Mouse (Mus musculus) ES-CJ7 (cell line): ENCODE results near the gene 4933430I17Rik.
"Not testable (repeated sequence)": the region's sequence is repeated elsewhere in the genome, so short reads cannot be mapped to it uniquely, and the experiment has no call there.

Experiments
- DNase-seq: peaks from one replicate; pipeline ENCODE4 v3.0.0; 2011; ENCODE audit warnings: low read depth, low spot score

Gene 4933430I17Rik

DNA sequence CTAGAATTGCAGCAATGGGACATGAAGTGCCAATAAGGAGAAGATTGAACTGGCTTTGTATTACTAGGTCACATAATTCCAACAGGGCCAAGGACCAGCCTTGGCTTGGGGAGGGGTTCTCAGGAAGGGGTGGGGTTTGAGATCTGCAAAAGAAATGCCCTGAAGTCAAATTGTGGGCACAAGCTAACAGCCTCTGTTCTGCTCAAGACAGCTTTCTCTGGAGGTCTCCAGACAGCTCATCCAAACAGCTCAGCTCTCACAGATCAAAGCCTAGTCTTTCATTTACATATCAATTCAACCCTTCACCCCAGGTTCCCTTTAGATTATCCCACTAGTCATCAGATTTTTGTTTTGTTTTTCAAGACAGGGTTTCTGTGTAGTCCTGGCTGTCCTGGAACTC, 19.6 kb downstream of the 4933430I17Rik start:
- peak; percentile 63 for DNase-seq

DNA sequence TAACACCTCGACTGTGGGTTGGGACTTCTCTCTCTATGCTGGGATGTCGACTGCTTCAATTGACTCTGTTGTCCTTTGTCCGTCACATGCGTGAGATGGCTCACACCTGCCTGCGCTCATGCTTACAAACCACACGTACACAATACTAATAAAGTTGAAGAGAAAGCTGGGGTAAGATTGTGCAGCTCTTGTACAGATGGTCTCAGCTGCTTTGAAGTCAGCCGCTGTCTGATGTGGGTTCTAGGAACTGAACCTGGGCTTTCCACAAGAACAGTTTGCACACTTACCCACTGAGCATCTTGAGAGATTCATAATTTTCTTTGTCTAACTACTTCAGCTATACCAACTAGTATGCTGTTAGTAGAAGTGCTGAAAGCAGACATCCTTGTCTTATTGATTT, 26.8 kb downstream of the 4933430I17Rik start:
- no peak for DNase-seq

DNA sequence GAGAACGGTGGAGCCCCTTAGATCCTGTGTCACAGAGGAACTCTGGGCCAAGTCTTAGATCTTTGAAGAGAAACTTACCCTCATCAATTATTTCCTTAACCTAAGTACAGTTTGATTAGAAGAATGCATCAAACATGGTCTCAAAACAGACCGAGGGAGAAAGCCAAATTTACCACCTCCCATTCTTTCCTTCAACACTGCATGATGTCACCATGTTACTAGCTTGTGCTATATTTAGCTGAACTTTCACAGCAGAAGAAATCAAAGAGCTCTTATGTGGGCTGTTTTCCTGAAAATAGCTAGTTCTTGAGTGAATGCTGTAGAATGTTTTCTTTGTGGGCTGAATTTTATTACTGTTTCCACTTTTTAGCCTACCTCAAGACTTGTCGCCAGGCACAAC, 32.3 kb downstream of the 4933430I17Rik start:
- no peak for DNase-seq

DNA sequence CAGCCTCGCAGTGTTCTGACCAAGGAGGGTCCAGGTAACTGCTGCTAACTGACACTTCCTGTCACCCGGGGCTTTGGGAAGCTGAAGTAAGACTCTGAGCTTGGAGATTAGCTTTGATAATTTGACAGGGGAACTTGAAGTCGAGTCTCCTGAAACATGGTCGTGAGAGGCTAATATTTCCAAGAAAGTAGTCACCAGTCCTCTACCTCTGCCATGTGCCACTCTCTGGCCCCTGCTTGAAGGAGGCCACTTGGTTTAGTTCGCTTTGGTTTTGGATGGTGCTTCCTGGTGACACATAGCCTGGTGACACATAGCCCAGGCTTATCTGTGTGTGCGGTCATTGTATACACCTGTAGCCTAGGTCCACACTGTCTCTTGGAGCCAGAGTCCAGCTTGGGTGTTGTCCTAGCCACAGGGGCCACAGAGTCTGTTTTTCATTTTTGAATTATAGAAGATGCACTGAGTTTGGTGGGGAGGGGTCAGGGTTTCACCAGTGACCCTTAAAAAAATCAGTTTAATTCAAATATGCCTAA, 34.7 kb downstream of the 4933430I17Rik start, which contains the start of gene Rgs3:
Gene Rgs3, plus strand, starts transcription at position 51 of the 533 bp plus-strand sequence.
- no peak for DNase-seq

DNA sequence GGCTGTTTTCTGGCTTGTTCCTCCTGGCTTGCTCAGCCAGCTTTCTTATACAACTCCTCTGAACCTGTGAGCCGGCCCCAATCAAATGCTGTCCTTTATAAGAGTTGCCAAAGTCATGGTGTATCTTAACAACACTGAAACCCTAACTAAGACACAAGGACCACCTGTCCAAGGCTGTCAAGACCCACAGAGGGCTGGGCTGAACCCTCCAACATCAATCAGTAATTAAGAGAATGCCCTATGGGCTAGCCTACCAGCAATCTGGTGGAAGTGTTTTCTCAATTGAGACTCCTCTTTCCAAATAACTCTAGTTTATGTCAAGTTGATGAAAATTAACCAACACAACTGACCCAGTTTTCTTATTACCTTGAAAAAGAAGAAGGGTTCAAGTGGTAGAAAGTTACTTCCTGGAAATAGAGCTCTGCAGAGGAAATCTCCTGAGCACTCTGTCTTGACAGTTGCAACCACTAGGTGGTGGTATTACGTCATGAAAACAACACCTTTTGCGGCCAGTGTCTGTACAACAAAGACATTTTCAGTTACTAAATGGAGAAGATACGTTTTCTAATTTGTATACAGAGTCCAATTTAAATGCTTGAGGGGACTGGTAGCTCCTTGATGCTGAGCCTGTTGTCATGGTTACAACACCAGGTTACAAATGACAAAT, 35.9 kb downstream of the 4933430I17Rik start:
- peak; percentile 72 for DNase-seq

DNA sequence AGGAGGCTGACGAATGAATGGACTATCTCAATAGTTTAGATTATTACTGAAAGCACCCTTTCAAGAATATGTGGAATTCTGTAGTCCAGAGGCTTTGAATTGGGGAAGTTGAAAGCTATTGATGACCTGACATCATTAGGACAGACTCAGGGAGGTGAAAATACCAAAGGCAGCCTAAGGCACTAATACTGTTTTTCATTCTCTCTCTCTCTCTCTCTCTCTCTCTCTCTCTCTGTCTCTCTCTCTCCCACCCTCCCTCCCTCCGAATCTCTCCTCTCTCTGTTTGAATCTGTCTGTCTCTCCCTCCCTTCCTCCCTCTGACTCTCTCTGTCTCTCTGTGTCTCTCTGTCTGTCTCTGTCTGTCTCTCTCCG, 36.4 kb downstream of the 4933430I17Rik start:
- no peak for DNase-seq

DNA sequence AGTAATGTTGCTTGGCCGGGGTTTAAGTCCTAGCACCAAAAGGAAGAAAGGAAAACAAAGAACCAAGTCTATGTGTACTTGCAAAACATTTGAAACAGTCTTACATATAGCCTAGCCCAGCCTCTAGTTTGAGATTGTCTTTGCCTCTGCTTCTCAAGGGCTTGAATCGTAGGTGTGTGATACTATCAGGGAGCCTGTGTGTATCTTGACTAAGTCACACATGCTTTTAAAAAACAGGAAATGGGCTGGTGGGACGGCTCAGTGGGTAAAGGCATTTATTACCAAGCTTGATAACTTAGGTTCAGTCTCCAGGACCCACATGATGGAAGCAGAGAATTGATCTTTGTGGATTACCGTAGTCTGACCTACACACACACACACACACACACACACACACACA, 36.8 kb downstream of the 4933430I17Rik start:
- no peak for DNase-seq

DNA sequence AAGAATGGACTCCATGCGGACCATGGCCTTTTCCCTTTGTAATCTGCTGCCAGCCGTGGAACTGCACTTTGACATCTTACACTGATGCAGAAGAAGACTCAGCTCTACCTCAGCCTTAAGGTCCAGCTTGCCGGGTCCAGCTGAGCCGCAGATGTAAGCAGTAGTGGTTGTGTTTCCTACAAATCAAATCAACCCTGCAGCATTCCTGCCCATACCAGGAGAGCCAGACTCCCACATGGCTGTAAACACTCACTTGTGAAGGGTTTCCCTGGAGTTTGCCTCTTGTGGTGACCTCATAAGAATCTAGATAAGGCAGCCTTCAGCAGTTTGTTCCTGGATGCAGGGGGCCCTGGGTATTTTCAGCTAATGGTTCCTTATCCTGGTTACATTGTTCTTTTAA, 41.4 kb downstream of the 4933430I17Rik start:
- DNase-seq = no peak

DNA sequence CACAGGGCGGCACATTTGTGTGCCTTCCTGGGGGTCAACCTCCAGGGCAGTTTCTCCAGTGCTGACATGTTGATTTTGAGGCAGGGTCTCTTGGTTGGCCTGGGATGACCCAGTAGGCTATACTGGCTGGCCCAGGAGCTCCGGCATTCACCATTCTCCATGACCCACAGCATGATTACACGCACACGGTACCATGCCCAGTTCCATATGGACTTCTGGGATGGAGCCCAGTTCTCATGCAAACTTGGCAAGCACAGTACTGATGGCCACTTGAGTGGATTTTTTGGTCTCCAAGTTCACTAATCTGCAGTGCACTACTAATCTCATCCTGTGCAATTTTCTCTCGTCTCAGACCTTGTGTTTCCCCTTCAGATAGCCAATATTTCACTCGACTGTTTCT, 42.5 kb downstream of the 4933430I17Rik start:
- no peak for DNase-seq

DNA sequence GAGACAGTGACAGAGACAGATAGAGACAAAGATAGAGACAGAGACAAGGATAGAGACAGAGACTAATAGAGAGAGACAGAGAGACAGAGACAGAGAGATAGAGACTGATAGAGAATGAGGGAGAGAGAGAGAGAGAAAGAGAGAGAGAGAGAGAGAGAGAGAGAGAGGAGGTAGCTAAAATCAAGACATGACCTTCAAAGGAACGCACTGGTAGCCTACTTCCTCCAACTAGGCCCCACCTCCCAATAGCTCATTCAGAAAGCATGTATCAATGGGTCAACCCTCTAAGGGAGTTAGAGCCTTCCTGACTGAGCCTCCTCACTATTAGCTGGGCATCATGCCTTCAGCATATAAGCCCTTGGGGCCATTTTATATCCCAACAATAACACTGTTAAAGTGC, 43.2 kb downstream of the 4933430I17Rik start:
- no peak for DNase-seq

DNA sequence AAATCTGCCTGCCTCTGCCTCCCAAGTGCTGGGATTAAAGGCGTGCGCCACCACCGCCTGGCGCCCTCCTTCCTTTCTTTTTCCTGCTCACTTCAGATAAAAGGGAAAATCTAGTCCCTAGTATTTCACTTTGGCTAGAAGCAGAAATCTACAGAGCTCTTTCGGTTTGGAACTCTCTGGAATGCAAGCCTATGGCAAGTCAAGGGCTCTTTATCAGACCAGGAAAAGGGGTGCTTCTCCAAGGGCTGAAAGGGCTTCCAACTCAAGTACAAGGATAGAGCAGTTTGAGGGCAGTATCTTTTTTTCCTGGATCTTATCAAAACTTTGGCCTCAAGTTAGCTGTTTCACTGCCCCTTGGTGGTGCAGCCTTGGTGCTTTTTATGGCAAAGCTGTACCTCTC, 44.4 kb downstream of the 4933430I17Rik start:
- DNase-seq = no peak

DNA sequence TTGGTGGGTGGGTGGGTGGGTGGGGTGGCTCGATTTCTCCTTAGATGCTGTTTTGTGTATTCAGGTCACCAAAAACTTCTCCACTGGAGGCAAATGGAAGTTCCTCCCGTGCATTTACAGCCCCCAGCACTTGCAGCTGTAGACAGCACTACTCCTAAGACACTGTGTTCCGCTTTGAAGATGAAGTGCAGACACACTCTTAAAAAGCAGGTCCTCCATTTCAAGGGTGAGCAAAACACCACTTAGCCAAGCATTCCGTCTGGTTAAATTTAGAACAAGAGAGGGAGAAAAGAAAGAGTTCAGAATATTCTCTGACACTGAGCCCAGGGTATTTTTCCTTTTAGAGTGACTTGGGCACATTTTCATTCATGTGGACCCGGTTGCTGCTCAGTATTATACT, 44.9 kb downstream of the 4933430I17Rik start:
- DNase-seq = no peak

DNA sequence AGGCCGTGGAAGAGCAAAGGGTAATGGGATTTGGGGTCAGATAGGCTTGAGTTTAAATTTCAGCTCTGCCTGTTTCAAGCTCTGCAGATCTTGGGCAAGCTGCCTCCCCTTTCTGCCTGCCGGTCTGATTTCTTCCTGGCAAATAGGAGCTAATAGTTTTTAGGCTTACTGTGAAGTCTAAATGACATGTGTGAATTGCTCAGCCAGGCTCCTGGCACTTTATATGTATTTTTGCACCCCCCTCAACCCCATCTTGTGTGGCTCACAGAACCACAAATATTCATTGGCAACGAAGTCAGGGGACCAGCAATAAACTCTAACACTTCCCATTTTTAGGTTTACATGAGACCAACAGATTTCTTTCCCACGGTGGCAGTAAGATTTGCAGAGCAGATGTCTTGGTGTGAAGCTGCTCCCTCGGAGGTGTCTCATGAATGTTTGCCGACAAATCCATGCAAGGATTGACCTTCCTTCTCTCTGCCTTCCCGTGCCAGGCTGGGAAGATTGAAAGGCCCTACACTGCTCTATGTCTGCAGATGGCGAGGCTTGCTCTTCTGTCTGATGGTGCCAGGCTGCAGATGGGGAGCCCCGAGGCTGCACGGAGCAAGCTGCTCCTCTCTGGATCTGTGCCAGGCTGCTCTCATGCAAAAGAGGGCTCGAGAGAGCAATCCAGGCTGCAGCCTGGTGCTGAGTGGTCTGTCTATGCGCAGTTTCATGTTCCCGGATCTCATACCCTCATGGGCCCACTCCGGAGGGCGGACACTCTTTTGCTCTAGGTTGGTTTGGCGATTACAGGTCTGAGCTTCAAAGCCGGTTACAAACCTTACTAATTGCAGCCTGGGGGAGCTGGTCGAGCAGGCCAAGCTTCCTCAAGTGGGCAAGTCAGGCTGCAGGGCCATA, 57.4 kb downstream of the 4933430I17Rik start:
- DNase-seq = peak; percentile 17

DNA sequence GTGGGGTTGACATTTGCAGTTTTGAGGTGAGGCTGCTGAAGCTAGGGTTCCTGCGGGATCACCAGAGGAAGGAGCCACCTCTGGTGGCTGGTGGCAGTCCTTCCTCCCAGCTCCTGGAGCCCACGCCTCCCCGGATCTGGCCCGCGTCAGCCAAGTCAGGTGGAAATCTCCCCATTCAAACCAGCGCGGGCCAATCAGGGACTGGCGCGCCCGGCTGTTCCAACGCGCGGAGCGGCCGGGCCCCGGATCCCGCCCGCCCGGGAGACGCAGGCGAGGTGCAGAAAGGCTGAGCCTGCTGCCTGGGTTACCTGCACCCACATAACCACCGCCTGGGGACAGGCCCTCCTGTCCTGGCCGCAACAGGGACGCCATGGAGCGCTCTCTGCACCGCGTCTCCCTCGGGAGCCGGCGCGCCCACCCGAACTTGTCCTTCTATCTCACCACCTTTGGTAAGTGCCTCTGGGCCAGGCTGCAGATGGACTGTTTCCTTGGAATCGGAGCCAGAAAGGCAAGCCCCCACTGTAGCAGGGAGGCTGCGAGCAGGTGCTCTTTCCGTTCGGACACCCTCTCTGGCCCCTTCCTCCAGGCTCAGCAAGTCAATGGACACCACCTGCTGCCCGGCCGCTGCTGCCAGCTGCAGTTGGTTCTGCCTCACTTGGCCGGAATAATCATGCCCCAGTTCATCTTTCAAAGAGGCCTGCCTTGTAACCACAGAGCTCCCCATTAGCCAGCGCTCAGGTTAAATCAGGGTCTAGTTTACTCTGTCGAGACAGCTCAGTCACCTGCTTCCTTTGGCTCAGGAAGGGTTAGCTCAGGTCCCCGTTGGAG, 58.3 kb downstream of the 4933430I17Rik start:
- DNase-seq = peak; percentile 56

DNA sequence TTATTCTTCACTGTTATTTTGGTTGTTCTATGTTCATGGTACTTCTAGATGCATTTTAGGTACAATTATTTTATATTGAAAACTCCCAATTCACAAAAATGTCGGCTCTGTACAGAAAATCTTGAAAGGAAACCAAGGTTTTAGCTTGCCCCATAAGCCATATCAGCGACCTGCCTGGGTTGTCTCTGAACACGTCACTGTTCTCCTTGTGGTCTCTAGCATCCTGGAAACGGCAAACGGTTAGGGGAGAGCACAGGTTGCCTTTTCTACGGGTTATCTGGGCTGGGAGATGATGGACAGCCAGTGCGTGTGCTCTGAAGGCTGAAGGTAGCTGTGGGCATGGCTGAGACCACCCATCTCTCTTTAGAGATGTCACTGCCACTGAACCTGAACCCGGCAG, 61.9 kb downstream of the 4933430I17Rik start:
- DNase-seq = no peak

DNA sequence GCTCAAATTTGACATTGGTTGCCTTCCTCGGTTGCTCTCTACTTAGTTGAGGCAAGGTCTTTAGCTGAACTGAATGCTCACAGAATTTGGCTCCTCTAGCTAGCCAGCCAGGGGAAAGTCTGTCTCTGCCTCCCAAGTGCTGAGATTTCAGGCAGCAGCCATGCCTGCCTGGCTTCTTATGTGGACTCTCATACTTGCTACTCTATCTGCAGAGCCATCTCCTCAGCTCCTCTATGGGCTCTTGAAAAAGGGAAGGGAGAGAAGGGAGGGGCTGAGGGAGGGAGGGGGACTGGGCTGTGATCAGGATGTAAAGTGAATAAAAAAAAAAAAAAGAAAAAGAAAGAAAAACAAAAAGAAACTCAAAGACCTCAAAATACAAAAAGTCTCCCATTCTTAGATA, 65.7 kb downstream of the 4933430I17Rik start:
- no peak for DNase-seq

DNA sequence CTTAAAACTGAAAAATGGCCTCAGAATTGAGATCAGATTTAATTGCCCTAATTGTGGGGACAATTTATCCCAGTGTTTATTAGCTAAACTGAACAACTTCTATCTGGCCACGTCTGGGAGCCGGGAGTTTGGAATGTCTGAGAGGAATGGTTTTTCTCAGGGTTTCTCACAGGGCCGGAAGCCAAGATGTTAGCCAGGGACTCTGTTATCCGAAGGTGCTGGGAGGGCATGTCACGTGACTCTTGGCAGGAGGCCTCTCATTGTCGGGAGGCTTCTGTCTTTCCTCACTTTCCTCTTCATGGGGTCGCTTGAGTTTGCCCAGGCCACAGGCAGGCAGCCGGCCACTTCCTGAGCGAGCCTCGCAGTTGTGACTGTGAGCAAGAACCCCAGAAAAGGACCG, 66.2 kb downstream of the 4933430I17Rik start:
- peak; percentile 16 for DNase-seq

DNA sequence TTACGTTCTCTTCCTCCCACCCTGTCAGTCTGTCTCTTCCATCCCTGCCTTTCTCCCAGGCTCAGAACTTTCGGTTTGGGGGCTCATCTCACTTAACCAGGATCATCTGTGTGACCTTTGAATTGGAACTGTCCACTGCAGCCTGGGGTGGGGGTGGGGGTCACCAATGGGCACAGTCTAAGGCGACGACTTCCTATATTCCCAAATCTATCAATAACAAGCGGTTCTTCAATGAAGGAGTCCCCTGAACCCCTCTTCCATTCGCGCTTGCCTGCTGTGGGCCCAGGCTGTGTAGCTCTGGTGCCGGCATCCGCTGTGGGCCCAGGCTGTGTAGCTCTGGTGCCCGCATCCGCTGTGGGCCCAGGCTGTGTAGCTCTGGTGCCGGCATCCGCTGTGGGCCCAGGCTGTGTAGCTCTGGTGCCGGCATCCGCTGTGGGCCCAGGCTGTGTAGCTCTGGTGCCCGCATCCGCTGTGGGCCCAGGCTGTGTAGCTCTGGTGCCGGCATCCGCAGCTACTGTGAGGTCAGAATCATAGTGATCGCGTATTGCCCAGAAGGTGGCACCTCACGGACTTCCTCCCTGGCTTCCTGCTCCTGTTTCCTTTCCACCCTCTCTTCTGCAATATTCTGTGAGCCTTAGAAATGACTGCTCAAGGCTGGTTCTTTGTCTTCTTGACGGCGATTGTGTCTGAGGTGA, 68.5 kb downstream of the 4933430I17Rik start:
- DNase-seq = not testable (repeated sequence)

DNA sequence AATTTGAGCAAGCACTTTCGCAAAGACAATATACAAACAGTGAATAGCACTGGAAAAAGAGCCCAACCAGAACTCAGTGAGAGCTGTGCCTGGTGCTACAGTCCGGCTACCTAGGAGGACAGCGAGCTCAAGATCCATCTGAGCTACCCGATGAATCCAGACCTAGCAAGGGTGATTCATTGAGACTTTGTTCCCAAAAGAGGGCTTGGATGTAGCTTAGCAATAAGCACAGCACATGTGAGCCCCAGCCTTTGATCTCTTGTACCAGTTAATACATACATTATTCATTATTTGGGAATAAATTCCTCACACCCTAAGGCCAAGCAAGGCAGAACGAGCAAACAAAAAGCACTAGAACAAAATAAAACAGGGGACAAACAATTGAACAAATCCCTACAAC, 69.3 kb downstream of the 4933430I17Rik start:
- DNase-seq = no peak

DNA sequence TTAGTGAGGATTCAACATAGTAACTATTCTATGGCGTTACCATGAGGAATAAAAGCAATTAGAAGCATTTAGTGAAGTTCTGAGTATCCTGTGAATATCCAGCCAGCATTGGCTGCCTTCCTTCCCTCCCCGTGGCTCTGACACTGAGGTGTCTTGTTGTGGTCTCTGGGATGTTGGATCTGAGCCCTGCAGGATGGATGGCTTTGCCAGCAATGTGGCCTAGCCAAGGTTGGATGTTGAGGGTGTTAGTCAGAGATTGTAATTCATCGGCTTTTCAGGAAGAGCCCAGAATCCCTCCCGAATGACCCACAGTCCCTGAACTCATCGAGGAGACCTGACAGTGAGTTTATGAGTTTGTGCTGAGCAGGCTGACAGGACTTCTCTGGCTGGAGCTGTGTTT, 70.9 kb downstream of the 4933430I17Rik start:
- DNase-seq = no peak
